Mouse (Mus musculus): Measurements from ENCODE around the gene Crtc3. TPM values are rescaled to one million over a fixed set of nuclear protein-coding genes. Genes with fewer than 3 reads are reported as not detected.

Gene Crtc3
- polyA plus RNA-seq, 1 experiment = 9.5 TPM

GRCm38 (mm10) chr7:80638460-80638859 is 50.2 kb downstream of the Crtc3 start:
- no peak overlapping the region for H3K4me3 ChIP-seq (ENCODE audit: insufficient read depth, low read depth, low read length)
- peaks cover 40% of the 10 kb centered on the region for H3K4me1 ChIP-seq (ENCODE audit: control insufficient read depth, insufficient read depth, insufficient read length, low read length)
- H3K27ac ChIP-seq (replicated peaks; ENCODE audit: low read depth, low read length) = peak overlapping the region; percentile 47

DNA sequence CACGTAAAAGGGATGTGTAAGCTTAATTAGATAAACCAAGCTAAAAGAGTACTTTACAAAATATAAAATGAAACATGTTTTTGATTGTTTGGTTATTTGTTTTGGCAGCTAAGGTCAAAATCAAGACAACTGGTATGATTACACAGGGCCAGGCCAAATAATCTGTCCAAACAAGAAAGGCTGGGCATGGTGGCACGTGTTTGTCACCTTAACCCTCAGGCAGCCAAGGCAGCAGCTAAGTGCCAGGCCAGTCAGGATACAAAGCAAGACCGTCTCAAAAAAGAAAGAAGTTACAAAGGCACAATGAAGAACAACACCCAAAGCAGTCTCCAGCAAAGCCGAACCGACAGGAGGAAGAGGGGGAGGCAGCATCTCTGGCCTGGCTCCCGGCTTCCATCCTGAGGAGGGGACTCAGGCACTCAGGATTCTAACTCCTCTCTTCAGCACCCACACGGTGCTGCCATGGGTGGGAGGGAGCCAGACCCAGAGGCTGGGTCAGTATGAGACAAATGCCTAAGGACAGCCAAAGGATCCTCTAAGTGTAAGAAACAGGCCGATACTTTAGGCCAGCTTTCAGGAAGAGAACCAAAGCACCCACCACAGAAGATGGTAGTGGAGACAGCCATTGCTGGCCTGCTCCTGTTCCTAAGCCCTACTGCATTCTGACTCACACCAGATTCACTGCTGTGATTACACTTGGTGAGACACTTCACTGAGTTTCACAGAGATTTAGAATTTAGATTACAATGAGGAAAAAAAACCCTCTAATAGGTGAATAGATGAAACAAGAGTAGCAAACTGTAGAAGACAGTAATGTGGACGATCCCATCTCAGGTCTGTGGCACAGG is 51.5 kb downstream of the Crtc3 start:
- Histone ChIP-seq H3K27ac (replicated peaks; ENCODE audit: low read depth, low read length) (no peak overlapping the region), H3K4me3 (ENCODE audit: insufficient read depth, low read depth, low read length) (no peak overlapping the region), H3K4me1 (ENCODE audit: control insufficient read depth, insufficient read depth, insufficient read length, low read length) (peaks cover 38% of the 10 kb centered on the region)

GRCm38 (mm10) chr7:80636288-80636952 is 52.3 kb downstream of the Crtc3 start:
- peaks cover 37% of the 10 kb centered on the region for H3K4me1 ChIP-seq (ENCODE audit: control insufficient read depth, insufficient read depth, insufficient read length, low read length)
- no peak overlapping the region for H3K4me3 ChIP-seq (ENCODE audit: insufficient read depth, low read depth, low read length)
- no peak overlapping the region for H3K27ac ChIP-seq (replicated peaks; ENCODE audit: low read depth, low read length)

GRCm38 (mm10) chr7:80635866-80636265 is 52.8 kb downstream of the Crtc3 start:
- H3K4me1 ChIP-seq (ENCODE audit: control insufficient read depth, insufficient read depth, insufficient read length, low read length) = peaks cover 39% of the 10 kb centered on the region
- H3K27ac ChIP-seq (replicated peaks; ENCODE audit: low read depth, low read length) = no peak overlapping the region
- no peak overlapping the region for H3K4me3 ChIP-seq (ENCODE audit: insufficient read depth, low read depth, low read length)

DNA sequence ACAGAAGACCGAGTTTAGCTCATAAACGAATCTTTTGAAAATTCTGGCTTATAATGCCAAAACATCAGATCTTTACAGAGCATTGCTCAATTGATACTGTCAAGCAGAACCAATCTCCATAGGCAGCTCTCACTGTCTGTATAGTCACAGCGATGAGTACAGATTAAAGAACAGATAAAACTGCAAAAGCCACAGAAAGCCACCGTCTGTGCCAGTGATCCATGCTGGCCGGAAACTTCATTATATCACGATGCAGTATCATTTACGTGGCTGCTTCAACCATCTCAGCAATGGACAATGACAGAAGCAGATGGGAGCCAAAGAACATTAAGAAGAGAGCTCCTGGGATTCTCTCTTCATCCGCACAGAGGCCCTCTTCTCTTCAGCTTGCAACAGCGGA is 53.9 kb downstream of the Crtc3 start:
- Histone ChIP-seq H3K27ac (replicated peaks; ENCODE audit: low read depth, low read length) (no peak overlapping the region), H3K4me3 (ENCODE audit: insufficient read depth, low read depth, low read length) (no peak overlapping the region), H3K4me1 (ENCODE audit: control insufficient read depth, insufficient read depth, insufficient read length, low read length) (peaks cover 39% of the 10 kb centered on the region)

DNA sequence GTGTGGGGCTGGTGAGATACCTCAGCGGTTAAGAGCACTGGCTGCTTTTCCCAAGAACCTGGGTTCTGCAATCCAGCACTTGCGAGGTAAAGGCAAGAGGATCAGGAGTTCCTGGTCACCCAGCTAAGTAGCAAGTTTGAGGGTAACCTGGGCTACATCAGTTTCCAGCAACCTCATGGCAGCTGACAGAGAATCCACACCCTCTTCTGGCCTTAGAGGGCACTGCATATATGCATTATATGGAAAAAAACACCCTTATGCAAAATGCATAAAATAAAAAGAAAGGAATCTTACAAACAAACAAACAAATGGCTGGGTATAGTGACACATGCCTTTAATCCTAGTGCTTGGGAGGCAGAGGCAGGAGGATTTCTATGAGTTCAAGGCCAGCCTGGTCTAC is 55.0 kb downstream of the Crtc3 start:
- H3K4me3 ChIP-seq (ENCODE audit: insufficient read depth, low read depth, low read length) = no peak overlapping the region
- H3K4me1 ChIP-seq (ENCODE audit: control insufficient read depth, insufficient read depth, insufficient read length, low read length) = peaks cover 41% of the 10 kb centered on the region
- H3K27ac ChIP-seq (replicated peaks; ENCODE audit: low read depth, low read length) = no peak overlapping the region

DNA sequence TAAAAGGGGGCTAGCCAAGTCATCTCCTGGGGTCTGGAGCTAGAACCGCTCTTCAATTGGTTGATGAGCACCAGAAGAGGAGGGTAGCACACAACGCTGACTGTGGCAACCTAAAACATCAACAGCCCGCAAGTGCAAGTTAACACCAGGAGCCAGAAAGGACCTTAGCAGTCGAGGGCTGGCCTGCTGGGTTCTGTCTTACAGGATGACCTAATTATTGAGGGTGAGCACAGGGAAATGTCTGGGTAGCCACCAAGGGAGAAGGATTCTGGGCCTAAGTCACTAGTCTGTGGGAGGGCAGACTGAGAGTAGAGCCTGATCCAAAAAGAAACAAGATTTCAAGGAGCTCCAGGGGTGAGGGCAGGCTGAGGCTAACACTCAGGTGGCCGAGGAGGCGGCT is 56.7 kb downstream of the Crtc3 start:
- peaks cover 31% of the 10 kb centered on the region for H3K4me1 ChIP-seq (ENCODE audit: control insufficient read depth, insufficient read depth, insufficient read length, low read length)
- no peak overlapping the region for H3K27ac ChIP-seq (replicated peaks; ENCODE audit: low read depth, low read length)
- H3K4me3 ChIP-seq (ENCODE audit: insufficient read depth, low read depth, low read length) = no peak overlapping the region

GRCm38 (mm10) chr7:80631405-80631804 is 57.3 kb downstream of the Crtc3 start:
- no peak overlapping the region for H3K4me3 ChIP-seq (ENCODE audit: insufficient read depth, low read depth, low read length)
- H3K27ac ChIP-seq (replicated peaks; ENCODE audit: low read depth, low read length) = no peak overlapping the region
- H3K4me1 ChIP-seq (ENCODE audit: control insufficient read depth, insufficient read depth, insufficient read length, low read length) = peaks cover 27% of the 10 kb centered on the region

GRCm38 (mm10) chr7:80629369-80629768 is 59.3 kb downstream of the Crtc3 start:
- H3K27ac ChIP-seq (replicated peaks; ENCODE audit: low read depth, low read length) = peak overlapping the region; percentile 32
- H3K4me3 ChIP-seq (ENCODE audit: insufficient read depth, low read depth, low read length) = no peak overlapping the region
- peaks cover 24% of the 10 kb centered on the region for H3K4me1 ChIP-seq (ENCODE audit: control insufficient read depth, insufficient read depth, insufficient read length, low read length)

DNA sequence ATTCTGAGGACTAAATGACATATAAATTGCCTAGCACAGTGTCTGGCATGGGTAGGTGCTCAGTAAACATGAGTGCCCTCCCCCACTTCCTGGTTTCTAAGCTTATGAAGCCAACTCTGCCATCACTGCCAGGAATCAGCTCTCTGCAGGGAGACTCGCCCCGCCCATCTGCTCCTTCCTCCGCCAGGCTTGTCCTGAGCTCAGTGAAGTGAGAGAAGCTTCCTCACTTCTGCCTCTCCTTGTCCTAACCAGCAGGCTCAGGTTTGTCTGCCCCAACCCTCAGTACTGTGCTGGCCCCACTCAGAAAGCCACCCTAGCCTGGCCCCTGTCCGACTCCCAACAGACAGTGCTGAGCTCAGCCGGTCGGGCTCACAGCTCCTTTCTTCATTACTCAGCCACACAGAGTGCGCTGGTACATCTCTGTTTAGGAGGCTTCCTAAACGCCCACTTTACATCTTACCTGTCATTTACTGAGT is 59.9 kb downstream of the Crtc3 start:
- Histone ChIP-seq H3K4me1 (ENCODE audit: control insufficient read depth, insufficient read depth, insufficient read length, low read length) (peaks cover 24% of the 10 kb centered on the region), H3K4me3 (ENCODE audit: insufficient read depth, low read depth, low read length) (no peak overlapping the region), H3K27ac (replicated peaks; ENCODE audit: low read depth, low read length) (peak overlapping the region; percentile 32)

- peaks cover 20% of the 10 kb centered on the region for H3K4me1 ChIP-seq (ENCODE audit: control insufficient read depth, insufficient read depth, insufficient read length, low read length)
- no peak overlapping the region for H3K27ac ChIP-seq (replicated peaks; ENCODE audit: low read depth, low read length)
- no peak overlapping the region for H3K4me3 ChIP-seq (ENCODE audit: insufficient read depth, low read depth, low read length)
Observed at GRCm38 (mm10) chr7:80626943-80627342, 61.7 kb downstream of the Crtc3 start.

- peaks cover 11% of the 10 kb centered on the region for H3K4me1 ChIP-seq (ENCODE audit: control insufficient read depth, insufficient read depth, insufficient read length, low read length)
- no peak overlapping the region for H3K4me3 ChIP-seq (ENCODE audit: insufficient read depth, low read depth, low read length)
- peak overlapping the region; percentile 24; the same call in 1 of the 2 replicates for H3K27ac ChIP-seq (replicated peaks; ENCODE audit: low read depth, low read length)
Observed at GRCm38 (mm10) chr7:80625841-80626240, 62.8 kb downstream of the Crtc3 start.

- H3K4me1 ChIP-seq (ENCODE audit: control insufficient read depth, insufficient read depth, insufficient read length, low read length) = peaks cover 3% of the 10 kb centered on the region; the same call in 1 of the 2 replicates
- no peak overlapping the region for H3K27ac ChIP-seq (replicated peaks; ENCODE audit: low read depth, low read length)
- H3K4me3 ChIP-seq (ENCODE audit: insufficient read depth, low read depth, low read length) = no peak overlapping the region
Observed at GRCm38 (mm10) chr7:80623276-80623675, 65.4 kb downstream of the Crtc3 start.

DNA sequence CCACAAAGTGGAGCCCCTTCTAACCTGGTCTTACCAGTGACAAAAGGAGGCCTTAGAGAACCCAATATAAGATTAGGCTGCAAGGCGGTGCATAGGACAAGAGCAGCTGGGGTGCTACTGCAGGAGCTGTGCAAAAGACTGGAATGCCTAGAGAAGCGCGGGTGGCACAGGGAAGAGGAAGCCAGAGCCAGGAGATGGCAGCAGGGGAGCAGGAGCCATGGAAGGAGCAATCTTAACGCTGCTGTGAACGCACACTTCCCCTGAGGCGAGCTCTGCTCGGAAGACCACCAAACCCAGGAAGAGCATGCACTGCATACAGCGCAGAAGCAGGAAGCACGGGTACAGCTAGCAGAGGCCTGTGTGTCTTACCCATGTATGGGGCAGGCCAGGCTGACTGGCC is 72.6 kb downstream of the Crtc3 start:
- Histone ChIP-seq H3K4me1 (ENCODE audit: control insufficient read depth, insufficient read depth, insufficient read length, low read length) (no peaks in the 10 kb centered on the region), H3K4me3 (ENCODE audit: insufficient read depth, low read depth, low read length) (no peak overlapping the region), H3K27ac (replicated peaks; ENCODE audit: low read depth, low read length) (no peak overlapping the region)

DNA sequence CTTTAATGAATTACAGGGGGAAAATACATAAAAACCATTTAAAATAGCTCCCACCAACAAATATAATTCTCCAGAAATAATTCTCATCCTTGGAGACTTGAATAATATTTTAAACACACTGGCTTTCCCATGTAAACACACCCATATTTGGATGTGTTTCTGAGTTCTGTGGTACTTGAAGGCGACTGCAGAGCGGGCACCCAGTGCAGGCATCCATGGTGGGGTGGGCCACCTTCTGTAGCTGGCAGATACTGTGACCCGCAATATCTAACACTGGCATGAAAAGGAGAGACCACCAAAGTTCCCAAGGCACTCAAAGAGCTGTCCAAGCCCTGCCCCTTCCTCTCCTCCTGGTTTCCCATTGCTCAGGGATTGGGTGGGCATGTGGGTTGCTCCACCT is 74.6 kb downstream of the Crtc3 start:
- Histone ChIP-seq H3K27ac (replicated peaks; ENCODE audit: low read depth, low read length) (no peak overlapping the region), H3K4me3 (ENCODE audit: insufficient read depth, low read depth, low read length) (no peak overlapping the region)

More for the DNA sequence above, 74.6 kb downstream of the Crtc3 start:
- no peaks in the 10 kb centered on the region for H3K4me1 ChIP-seq (ENCODE audit: control insufficient read depth, insufficient read depth, insufficient read length, low read length)

All from brown adipose tissue, adult 24 weeks (tissue).